Mouse (Mus musculus) liver, embryonic 14.5 days (tissue): ENCODE measurements around the gene Sirt4. TPM values are rescaled to one million over a fixed set of nuclear protein-coding genes. Genes with fewer than 3 reads are reported as not detected.

Experiments
- ATAC-seq: fragments of 200-750 bp; cut with Nextera tagmentation; 2 replicates; pipeline ENCODE4 v1.8.0; 2017; ENCODE audit warnings: moderate number of reproducible peaks, mild to moderate bottlenecking, moderate library complexity; ENCODE audit not compliant: insufficient read depth
- DNase-seq, 3 experiments: peaks; one replicate each; pipeline ENCODE4 v3.0.0-alpha.2; 2012 to 2013; ENCODE audit warnings: low read depth in 3 of 3, low spot score in 3 of 3
- H3K27ac ChIP-seq: fragments of 300-500 bp; sonication (generic); 2 replicates; pipeline ENCODE4 v1.5.1; 2014; ENCODE audit warnings: moderate library complexity, mild to moderate bottlenecking, control low read depth, inconsistent platforms
- H3K27me3 ChIP-seq: fragments of 300-500 bp; sonication (generic); 2 replicates; pipeline ENCODE4 v1.6.1; 2014; ENCODE audit warnings: mild to moderate bottlenecking, low read length, moderate library complexity; ENCODE audit not compliant: control insufficient read depth, insufficient read depth
- H3K36me3 ChIP-seq: fragments of 300-500 bp; sonication (generic); replicated peaks from 2 replicates; pipeline ENCODE4 v1.6.1; 2014; ENCODE audit warnings: low read depth; ENCODE audit not compliant: control insufficient read depth, insufficient read depth
- H3K4me1 ChIP-seq, 2 experiments: fragments of 200-500 bp in 1 of 2; fragments of 300-500 bp in 1 of 2; sonication (generic) in 1 of 2; replicated peaks; 2 replicates each; pipeline ENCODE4 v1.6.1; 2012 to 2014; ENCODE audit warnings: antibody characterized with exemption in 1 of 2, inconsistent platforms in 1 of 2, low read length in 1 of 2; ENCODE audit not compliant: control insufficient read depth in 2 of 2, insufficient read depth in 2 of 2
- H3K4me2 ChIP-seq: fragments of 300-500 bp; sonication (generic); 2 replicates; pipeline ENCODE4 v1.6.1; 2014; ENCODE audit warnings: low read depth, mild to moderate bottlenecking, control low read depth, moderate library complexity
- H3K4me3 ChIP-seq, 2 experiments: fragments of 200-500 bp in 1 of 2; fragments of 300-500 bp in 1 of 2; sonication (generic) in 1 of 2; 2 replicates each; pipeline ENCODE4 v1.5.1; 2012 to 2014; ENCODE audit warnings: low read depth in 2 of 2, low read length in 2 of 2, mild to moderate bottlenecking in 2 of 2, control low read depth in 1 of 2, inconsistent platforms in 1 of 2, moderate library complexity in 1 of 2; ENCODE audit not compliant: insufficient read depth in 1 of 2
- H3K9ac ChIP-seq: fragments of 300-500 bp; sonication (generic); replicated peaks from 2 replicates; pipeline ENCODE4 v1.6.1; 2014; ENCODE audit warnings: mild to moderate bottlenecking, control low read depth, moderate library complexity
- H3K9me3 ChIP-seq: fragments of 300-500 bp; sonication (generic); 2 replicates; pipeline ENCODE4 v1.6.1; 2016; ENCODE audit warnings: low read length, mixed read lengths; ENCODE audit not compliant: control insufficient read depth
- CTCF ChIP-seq: IDR thresholded peaks from 2 replicates; pipeline ENCODE4 v1.5.1; 2016; ENCODE audit warnings: antibody characterized with exemption, low read depth, control low read depth
- EP300 ChIP-seq: IDR thresholded peaks from 2 replicates; pipeline ENCODE4 v1.6.1; 2016; ENCODE audit warnings: antibody characterized with exemption, low read depth
- WGBS: fragments of 180-500 bp; shearing (Covaris S2); extraction: QIAGEN DNeasy Blood & Tissue Kit; methylation state at CpG from one replicate; pipeline ENCODE4 v1.1.7; 2014; ENCODE audit not compliant: insufficient replicate concordance; 5-methylcytosine and 5-hydroxymethylcytosine counted together
- polyA plus RNA-seq, 2 experiments: library from polyadenylated mRNA; depleted of rRNA in 1 of 2; stranded (reverse) in 1 of 2; unstranded in 1 of 2; fragments of >200 nt; fragmentation: Nextera tagmentation in 1 of 2; extraction: Ambion mirVana in 1 of 2; gene quantifications; 2 replicates each; pipeline versions ENCODE4 v1.2.1 to v1.2.3; 2012 to 2014

Sirt4 gene
- polyA plus RNA-seq, 2 experiments = 3.9 to 8.4 TPM

DNA sequence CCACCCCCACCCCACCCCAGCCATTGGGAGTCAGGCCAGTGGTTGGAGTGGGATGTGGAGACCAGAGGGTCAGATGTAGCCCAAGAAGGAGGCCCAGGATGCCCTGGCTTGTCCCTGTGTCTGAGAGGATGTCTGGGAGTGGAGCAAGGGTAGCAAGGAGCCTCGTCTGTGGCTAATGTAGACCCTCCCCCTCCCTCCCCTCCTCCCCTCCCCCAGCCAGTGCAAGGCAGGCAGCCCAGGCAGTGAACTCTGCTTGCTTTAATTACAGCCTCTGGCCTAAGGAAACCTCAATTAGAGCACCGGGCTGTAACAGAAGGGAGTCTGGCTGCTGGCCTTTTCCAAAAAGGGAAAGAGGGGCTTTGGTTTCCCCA lies 46.6 kb downstream of the Sirt4 start:
- peaks cover 17% of the 10 kb centered on the region for H3K27me3 ChIP-seq
- H3K4me3 ChIP-seq = no peak overlapping the region
- no peak overlapping the region for H3K9ac ChIP-seq
- no peak for TF ChIP-seq CTCF
- TF ChIP-seq EP300 = no peak
- no peaks in the 10 kb centered on the region for H3K9me3 ChIP-seq
- H3K27ac ChIP-seq = no peak overlapping the region
- DNase-seq (no peak), ATAC-seq (no peak)
- no peak overlapping the region for H3K4me2 ChIP-seq
- 17% methylated on average over 2 of the region's 2 CpGs for WGBS
- H3K4me1 ChIP-seq = no peaks in the 10 kb centered on the region
- H3K36me3 ChIP-seq = no peaks in the 10 kb centered on the region

GRCm38 (mm10) chr5:115437242-115437944 lies 47.1 kb downstream of the Sirt4 start:
- no peaks in the 10 kb centered on the region for H3K9me3 ChIP-seq
- H3K4me1 ChIP-seq = no peaks in the 10 kb centered on the region
- H3K27ac ChIP-seq = no peak overlapping the region
- no peak for TF ChIP-seq EP300
- TF ChIP-seq CTCF = no peak
- no peak for ATAC-seq
- no peak overlapping the region for H3K4me3 ChIP-seq
- peaks cover 22% of the 10 kb centered on the region for H3K27me3 ChIP-seq
- no peak for DNase-seq
- 56% methylated on average over 7 of the region's 7 CpGs for WGBS
- H3K9ac ChIP-seq = no peak overlapping the region
- H3K4me2 ChIP-seq = no peak overlapping the region
- no peaks in the 10 kb centered on the region for H3K36me3 ChIP-seq

DNA sequence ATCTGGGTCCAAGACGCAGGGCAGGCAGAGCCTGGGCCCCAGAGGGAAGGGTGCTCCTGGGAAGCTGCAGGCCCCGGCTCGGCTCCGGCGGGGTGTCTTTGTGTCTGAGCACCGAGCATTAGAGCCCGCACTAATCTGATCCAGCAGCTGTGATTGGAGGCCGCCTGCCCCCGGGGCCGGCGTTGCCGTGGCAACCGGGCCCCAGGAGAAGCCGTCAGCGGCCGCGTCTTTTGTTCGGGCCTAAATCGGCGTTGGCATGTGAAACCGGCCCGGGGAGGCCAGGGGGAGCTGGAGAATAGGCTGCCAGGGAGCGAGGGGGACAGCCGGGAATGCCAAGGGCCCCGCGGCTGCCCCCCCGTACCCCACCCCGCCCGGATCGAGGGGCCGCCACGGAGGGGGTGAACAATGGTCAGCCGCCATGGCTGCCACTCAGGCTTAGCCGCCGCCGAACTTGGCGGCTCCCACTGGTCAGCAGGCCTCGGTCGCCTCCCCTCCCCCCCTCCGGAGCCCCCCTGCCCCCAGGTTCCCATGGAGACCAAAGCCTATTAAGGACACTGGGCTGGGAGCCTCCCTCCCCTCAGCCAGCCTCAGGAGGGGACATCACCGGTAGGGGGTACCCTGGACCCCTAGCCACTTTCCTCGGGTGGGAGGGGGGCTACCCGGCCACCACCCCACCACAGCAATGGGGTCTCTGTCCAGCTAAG lies 48.0 kb downstream of the Sirt4 start:
- ATAC-seq = no peak
- Histone ChIP-seq H3K4me2 (peak overlapping the region; percentile 18; the same call in 1 of the 2 replicates), H3K9me3 (no peaks in the 10 kb centered on the region), H3K4me1 (no peaks in the 10 kb centered on the region), H3K36me3 (no peaks in the 10 kb centered on the region), H3K4me3 (peak overlapping the region in 1 of 2 experiments; percentile 10; a peak in 1 of 4 replicates), H3K27me3 (peaks cover 27% of the 10 kb centered on the region), H3K27ac (no peak overlapping the region), H3K9ac (no peak overlapping the region)
- no peak for TF ChIP-seq CTCF
- TF ChIP-seq EP300 = no peak
- DNase-seq = no peak
- WGBS = 3% methylated on average over 43 of the region's 43 CpGs

DNA sequence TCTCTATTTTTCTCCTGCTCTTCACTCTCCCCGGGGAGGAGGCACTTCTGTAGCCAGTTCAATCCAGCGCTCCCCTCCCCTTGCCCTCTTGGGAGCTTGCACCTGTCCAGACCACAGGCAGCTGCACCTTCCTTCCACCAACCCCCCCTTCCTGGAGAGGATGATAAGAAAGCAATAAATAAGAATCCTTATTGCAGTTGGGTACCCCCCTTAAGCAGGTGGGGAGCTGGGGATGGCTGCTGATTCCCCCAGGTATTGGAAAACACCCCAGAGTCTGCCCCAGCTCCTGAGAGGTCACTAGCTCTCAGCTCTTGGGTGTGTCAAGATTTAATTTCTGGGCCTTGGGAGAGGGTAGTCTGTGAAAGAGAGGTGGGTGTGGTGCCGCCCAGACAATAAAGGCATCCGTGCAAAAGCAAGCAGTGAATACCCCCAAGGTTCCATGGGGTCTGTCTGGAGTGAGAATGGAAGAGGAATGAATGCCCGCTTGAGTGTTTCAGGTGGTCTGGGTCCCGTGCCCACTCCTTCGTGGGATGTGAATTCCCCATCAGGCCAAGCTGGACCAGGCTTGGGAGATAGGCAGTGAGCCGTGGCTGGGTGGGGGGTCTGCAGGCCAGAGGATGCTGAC lies 48.7 kb downstream of the Sirt4 start:
- Histone ChIP-seq H3K4me1 (no peaks in the 10 kb centered on the region), H3K27me3 (peaks cover 34% of the 10 kb centered on the region), H3K9ac (no peak overlapping the region), H3K27ac (no peak overlapping the region), H3K9me3 (no peaks in the 10 kb centered on the region), H3K36me3 (no peaks in the 10 kb centered on the region), H3K4me2 (no peak overlapping the region), H3K4me3 (no peak overlapping the region)
- DNase-seq (no peak), ATAC-seq (no peak)
- no peak for TF ChIP-seq EP300
- TF ChIP-seq CTCF = no peak
- 31% methylated on average over 8 of the region's 8 CpGs for WGBS
